Mouse (Mus musculus): ENCODE results near the gene Sgms2. TPM values are rescaled to one million over a fixed set of nuclear protein-coding genes. Genes with fewer than 3 reads are reported as not detected.

Gene Sgms2
- 0.07 TPM for polyA plus RNA-seq (2017; shearing (Covaris generic))

GRCm38 (mm10) chr3:131491361-131491925, at the start of gene Sgms2:
Gene Sgms2, minus strand, starts transcription at chr3:131491411.

GRCm38 (mm10) chr3:131302452-131303319, 188.5 kb downstream of the Sgms2 start, which contains the start of gene Cyp2u1:
Gene Cyp2u1, minus strand, starts transcription at chr3:131303227.

GRCm38 (mm10) chr3:131271559-131272373, 219.4 kb downstream of the Sgms2 start, which contains the start of gene Hadh:
Gene Hadh, minus strand, starts transcription at chr3:131272101.

Other genes with a start within 250 kb of the Sgms2 start
- gene Hadh, start 219.3 kb downstream of the Sgms2 start, polyA plus RNA-seq (2017; shearing (Covaris generic)), result 49.4 TPM
- 0.20 TPM for gene Cyp2u1, start 188.2 kb downstream of the Sgms2 start, polyA plus RNA-seq (2017; shearing (Covaris generic))
- gene Papss1, start 73.4 kb upstream of the Sgms2 start, polyA plus RNA-seq (2017; shearing (Covaris generic)), result 22.7 TPM